Mouse (Mus musculus) ovary, postnatal 10 days (tissue): ENCODE results near the gene Mlana.

Experiments used
- DNase-seq: peaks from one replicate; pipeline ENCODE4 v3.0.0; 2022; ENCODE audit warnings: low spot score

Mlana gene

GRCm38 (mm10) chr19:29675562-29676078 is 22.0 kb upstream of the Mlana start:
- DNase-seq, result no peak

- no peak for DNase-seq
These were observed 21.0 kb upstream of the Mlana start for GRCm38 (mm10) chr19:29676479-29677193.

GRCm38 (mm10) chr19:29678181-29678778 is 19.3 kb upstream of the Mlana start:
- no peak for DNase-seq

GRCm38 (mm10) chr19:29680182-29681152 is 17.2 kb upstream of the Mlana start:
- DNase-seq, result no peak

- DNase-seq, result peak; percentile 40
These were observed 13.6 kb upstream of the Mlana start for GRCm38 (mm10) chr19:29683844-29684540.

GRCm38 (mm10) chr19:29695071-29695470 is 2.6 kb upstream of the Mlana start:
- no peak for DNase-seq

- no peak for DNase-seq
These were observed 1.3 kb upstream of the Mlana start for GRCm38 (mm10) chr19:29696309-29696708.

GRCm38 (mm10) chr19:29696840-29697239 is 784 bp upstream of the Mlana start:
- DNase-seq, result no peak

- no peak for DNase-seq
These were observed 4.1 kb downstream of the Mlana start for GRCm38 (mm10) chr19:29701707-29702106.

- DNase-seq, result no peak
These were observed 6.8 kb downstream of the Mlana start for GRCm38 (mm10) chr19:29704436-29704835.

- DNase-seq, result no peak
These were observed 9.8 kb downstream of the Mlana start for GRCm38 (mm10) chr19:29707314-29707898.

GRCm38 (mm10) chr19:29708003-29708402 is 10.4 kb downstream of the Mlana start:
- DNase-seq, result no peak

- no peak for DNase-seq
These were observed 10.8 kb downstream of the Mlana start for GRCm38 (mm10) chr19:29708461-29708860.

- DNase-seq, result no peak
These were observed 11.8 kb downstream of the Mlana start for GRCm38 (mm10) chr19:29709461-29709860.

GRCm38 (mm10) chr19:29713451-29713850 is 15.8 kb downstream of the Mlana start:
- DNase-seq, result no peak

- no peak for DNase-seq
These were observed 20.2 kb downstream of the Mlana start for GRCm38 (mm10) chr19:29717854-29718253.

GRCm38 (mm10) chr19:29718476-29718875 is 20.9 kb downstream of the Mlana start:
- DNase-seq, result no peak

- DNase-seq, result no peak
These were observed 37.8 kb downstream of the Mlana start for GRCm38 (mm10) chr19:29735421-29735820.

GRCm38 (mm10) chr19:29739608-29740007 is 42.0 kb downstream of the Mlana start:
- no peak for DNase-seq

GRCm38 (mm10) chr19:29740661-29741060 is 43.0 kb downstream of the Mlana start:
- DNase-seq, result no peak

GRCm38 (mm10) chr19:29743531-29743930 is 45.9 kb downstream of the Mlana start:
- no peak for DNase-seq
